Mouse (Mus musculus): ENCODE results near the gene Uhrf1bp1. TPM values are rescaled to one million over a fixed set of nuclear protein-coding genes. Genes with fewer than 3 reads are reported as not detected.

Uhrf1bp1 gene
- total and polyA plus RNA-seq, 3 experiments, result 23.1 to 43.6 TPM; not detected in 1

DNA sequence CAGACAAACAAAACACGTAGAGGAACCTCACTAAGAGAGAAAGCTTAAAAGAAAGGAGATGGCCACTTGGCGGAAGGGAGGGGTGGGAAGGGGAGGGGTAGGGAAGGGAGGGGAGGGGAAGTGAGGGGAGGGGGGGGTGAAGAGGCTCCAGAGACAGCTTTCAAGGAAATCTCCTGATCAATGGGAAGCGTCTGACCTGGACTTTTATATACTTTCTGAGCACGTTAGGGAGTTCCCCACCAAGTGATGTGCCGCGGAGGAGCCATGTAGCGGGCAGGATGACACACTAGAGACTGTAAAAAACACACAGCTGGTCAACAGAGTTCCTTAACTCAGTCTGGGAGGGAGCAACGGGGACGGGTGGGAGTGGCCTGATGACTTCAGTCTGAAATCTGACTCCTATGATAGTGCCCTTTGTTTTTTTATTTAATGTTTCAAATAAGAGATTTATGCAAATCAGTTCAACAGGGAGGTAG lies 29.3 kb upstream of the Uhrf1bp1 start:
- 0 out of 4 replicates have a peak, but pooled peaks cover 0 to 1% of the 10 kb centered on the region in 2 experiments for H3K27me3 ChIP-seq (ENCODE audit: control insufficient read depth in 1 of 2, insufficient read depth in 2 of 2, low read length in 2 of 2)
- peak overlapping the region; percentile 50 for H3K9ac ChIP-seq (ENCODE audit: control insufficient read depth, low read depth, low read length, poor library complexity, severe bottlenecking)
- H3K27ac ChIP-seq (ENCODE audit: control insufficient read depth, low read depth, low read length), result peak overlapping the region; percentile 45; the same call in 1 of the 2 replicates
- peaks cover 8 to 12% of the 10 kb centered on the region in 2 experiments for H3K4me1 ChIP-seq (ENCODE audit: control insufficient read depth in 1 of 2, insufficient read depth in 2 of 2, low read length in 2 of 2)
- H3K36me3 ChIP-seq (ENCODE audit: control insufficient read depth in 1 of 2, insufficient read depth in 2 of 2, low read length in 2 of 2), result peaks cover 0 to 11% of the 10 kb centered on the region in 2 experiments; a peak in 2 of 4 replicates
- H3K9me3 ChIP-seq (replicated peaks; ENCODE audit: insufficient read depth, low read length), result no peaks in the 10 kb centered on the region
- H3K79me2 ChIP-seq (ENCODE audit: control insufficient read depth, insufficient read depth, low read length, poor library complexity), result no peaks in the 10 kb centered on the region
- TF ChIP-seq ETS1 (IDR thresholded peaks at IDR 0.05; ENCODE audit: low read depth, low read length), result peak; percentile 50; the same call in 1 of the 2 replicates
- TF ChIP-seq SIN3A (IDR thresholded peaks at IDR 0.05; ENCODE audit: low read length), result peak; percentile 61; the same call in 1 of the 2 replicates
- TF ChIP-seq POLR2A (IDR thresholded peaks at IDR 0.05; ENCODE audit: control insufficient read depth in 1 of 2, insufficient read depth in 1 of 2, low read depth in 1 of 2, low read length in 2 of 2, poor library complexity in 1 of 2), result no peak
- TF ChIP-seq MXI1 (IDR thresholded peaks at IDR 0.05; ENCODE audit: low read depth, low read length), result 0 out of 2 replicates have a peak, but pooled peaks have one; percentile 7
- peak; percentile 67 for TF ChIP-seq RCOR1 (IDR thresholded peaks at IDR 0.05; ENCODE audit: low read depth, low read length)
- TF ChIP-seq BHLHE40 (IDR thresholded peaks at IDR 0.05; ENCODE audit: borderline replicate concordance, low read depth, low read length), result no peak
- TF ChIP-seq UBTF (IDR thresholded peaks at IDR 0.05; ENCODE audit: borderline replicate concordance, insufficient read depth, low read depth, low read length), result no peak
- no peak for TF ChIP-seq MYB (IDR thresholded peaks at IDR 0.05; ENCODE audit: low read depth, low read length)
- TF ChIP-seq ZNF384 (IDR thresholded peaks at IDR 0.05; ENCODE audit: low read depth, low read length), result peak; percentile 69
- TF ChIP-seq GATA1 (IDR thresholded peaks at IDR 0.05; ENCODE audit: low read depth, low read length), result no peak
- peak overlapping the region; percentile 65 to 72 for H3K4me3 ChIP-seq (ENCODE audit: control insufficient read depth in 1 of 2, insufficient read depth in 1 of 2, low read depth in 2 of 2, low read length in 2 of 2)
- peak; percentile 81 for DNase-seq (ENCODE audit: low read depth, low spot score)

DNA sequence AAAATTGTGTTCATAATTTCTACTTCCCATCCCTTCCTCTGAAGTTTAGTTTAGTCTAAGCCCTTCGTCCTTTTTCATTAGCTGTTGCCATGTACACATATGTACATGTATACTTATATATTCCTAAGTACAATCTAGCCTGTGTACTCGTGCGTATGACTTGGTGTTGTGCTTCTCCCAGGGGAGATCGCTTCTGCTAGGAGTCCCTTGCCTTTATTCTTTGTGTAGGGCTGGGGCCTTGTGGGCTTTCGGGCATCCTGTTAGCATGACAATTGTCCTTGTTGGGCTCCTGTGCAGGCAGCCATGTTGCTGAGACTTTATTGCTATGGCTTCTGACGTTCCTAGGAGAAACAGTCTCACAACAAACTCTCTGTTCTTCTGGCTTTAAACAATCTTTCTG lies 28.7 kb upstream of the Uhrf1bp1 start:
- Histone ChIP-seq H3K36me3 (ENCODE audit: control insufficient read depth in 1 of 2, insufficient read depth in 2 of 2, low read length in 2 of 2) (peaks cover 0 to 5% of the 10 kb centered on the region in 2 experiments; a peak in 2 of 4 replicates), H3K27me3 (ENCODE audit: control insufficient read depth in 1 of 2, insufficient read depth in 2 of 2, low read length in 2 of 2) (0 out of 4 replicates have a peak, but pooled peaks cover 0 to 1% of the 10 kb centered on the region in 2 experiments), H3K4me1 (ENCODE audit: control insufficient read depth in 1 of 2, insufficient read depth in 2 of 2, low read length in 2 of 2) (peaks cover 3 to 6% of the 10 kb centered on the region in 2 experiments), H3K9ac (ENCODE audit: control insufficient read depth, low read depth, low read length, poor library complexity, severe bottlenecking) (no peak overlapping the region), H3K79me2 (ENCODE audit: control insufficient read depth, insufficient read depth, low read length, poor library complexity) (no peaks in the 10 kb centered on the region), H3K9me3 (replicated peaks; ENCODE audit: insufficient read depth, low read length) (no peaks in the 10 kb centered on the region), H3K4me3 (ENCODE audit: control insufficient read depth in 1 of 2, insufficient read depth in 1 of 2, low read depth in 2 of 2, low read length in 2 of 2) (no peak overlapping the region; a peak in 1 of 4 replicates), H3K27ac (ENCODE audit: control insufficient read depth, low read depth, low read length) (no peak overlapping the region)
- no peak for DNase-seq (ENCODE audit: low read depth, low spot score)
- TF ChIP-seq GATA1 (IDR thresholded peaks at IDR 0.05; ENCODE audit: low read depth, low read length) (no peak), MEF2A (IDR thresholded peaks at IDR 0.05; ENCODE audit: extremely low read depth, insufficient replicate concordance, low read depth, low read length, poor library complexity, severe bottlenecking) (no peak)

DNA sequence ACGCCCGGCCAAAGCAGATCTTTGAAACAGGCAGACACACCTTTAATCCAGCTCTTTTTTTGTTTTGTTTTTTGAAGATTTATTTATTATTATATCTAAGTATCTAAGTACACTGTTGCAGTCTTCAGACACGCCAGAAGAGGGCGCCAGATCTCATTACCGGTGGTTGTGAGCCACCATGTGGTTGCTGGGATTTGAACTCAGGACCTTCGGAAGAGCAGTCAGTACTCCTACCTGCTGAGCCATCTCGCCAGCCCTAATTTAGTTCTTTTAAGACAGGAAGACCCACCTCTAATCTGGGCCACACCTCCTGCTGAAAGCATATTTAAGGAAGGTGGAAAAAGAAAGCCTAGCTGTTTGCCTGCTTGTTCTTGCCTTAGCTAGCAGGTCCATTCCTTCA lies 25.8 kb upstream of the Uhrf1bp1 start:
- peak; percentile 54 for DNase-seq (ENCODE audit: low read depth, low spot score)
- no peaks in the 10 kb centered on the region for H3K4me1 ChIP-seq (ENCODE audit: control insufficient read depth in 1 of 2, insufficient read depth in 2 of 2, low read length in 2 of 2)
- no peaks in the 10 kb centered on the region for H3K9me3 ChIP-seq (replicated peaks; ENCODE audit: insufficient read depth, low read length)
- H3K9ac ChIP-seq (ENCODE audit: control insufficient read depth, low read depth, low read length, poor library complexity, severe bottlenecking), result no peak overlapping the region
- peaks cover 2 to 5% of the 10 kb centered on the region in 2 experiments for H3K27me3 ChIP-seq (ENCODE audit: control insufficient read depth in 1 of 2, insufficient read depth in 2 of 2, low read length in 2 of 2)
- no peak overlapping the region for H3K27ac ChIP-seq (ENCODE audit: control insufficient read depth, low read depth, low read length)
- no peaks in the 10 kb centered on the region for H3K36me3 ChIP-seq (ENCODE audit: control insufficient read depth in 1 of 2, insufficient read depth in 2 of 2, low read length in 2 of 2)
- no peaks in the 10 kb centered on the region for H3K79me2 ChIP-seq (ENCODE audit: control insufficient read depth, insufficient read depth, low read length, poor library complexity)
- no peak overlapping the region for H3K4me3 ChIP-seq (ENCODE audit: control insufficient read depth in 1 of 2, insufficient read depth in 1 of 2, low read depth in 2 of 2, low read length in 2 of 2)
- TF ChIP-seq RAD21 (IDR thresholded peaks at IDR 0.05; ENCODE audit: low read depth, low read length), result peak; percentile 35
- no peak for TF ChIP-seq MAFK (IDR thresholded peaks at IDR 0.05; ENCODE audit: borderline replicate concordance, low read depth, low read length)
- TF ChIP-seq USF1 (IDR thresholded peaks at IDR 0.05; ENCODE audit: low read depth, low read length), result no peak
- no peak for TF ChIP-seq MAX (IDR thresholded peaks at IDR 0.05; ENCODE audit: low read length)
- TF ChIP-seq ETS1 (IDR thresholded peaks at IDR 0.05; ENCODE audit: low read depth, low read length), result no peak
- no peak for TF ChIP-seq TAL1 (IDR thresholded peaks at IDR 0.05; ENCODE audit: low read length)
- no peak for TF ChIP-seq NRF1 (IDR thresholded peaks at IDR 0.05; ENCODE audit: insufficient read depth, low read depth, low read length, poor library complexity, severe bottlenecking)
- TF ChIP-seq POLR2AphosphoS2 (IDR thresholded peaks at IDR 0.05; ENCODE audit: low read length), result no peak
- TF ChIP-seq CTCF (IDR thresholded peaks at IDR 0.05 in 2 of 3, conservative IDR thresholded peaks at IDR 0.05 in 1 of 3; ENCODE audit: control insufficient read depth in 1 of 3, insufficient read depth in 1 of 3, low read depth in 2 of 3, low read length in 3 of 3, poor library complexity in 1 of 3, severe bottlenecking in 1 of 3), result peak; percentile 43 to 57 (median 57); a peak in 5 of 6 replicates
- TF ChIP-seq ELF1 (IDR thresholded peaks at IDR 0.05; ENCODE audit: low read depth, low read length), result no peak
- TF ChIP-seq JUND (IDR thresholded peaks at IDR 0.05; ENCODE audit: low read depth, low read length), result no peak
- TF ChIP-seq RCOR1 (IDR thresholded peaks at IDR 0.05; ENCODE audit: low read depth, low read length), result peak; percentile 16; the same call in 1 of the 2 replicates
- no peak for TF ChIP-seq POLR2AphosphoS5 (IDR thresholded peaks at IDR 0.05; ENCODE audit: borderline replicate concordance, low read depth, low read length)
- TF ChIP-seq ZKSCAN1 (IDR thresholded peaks at IDR 0.05; ENCODE audit: low read depth, low read length), result no peak
- TF ChIP-seq MYC (IDR thresholded peaks at IDR 0.05; ENCODE audit: low read depth, low read length), result peak; percentile 79
- TF ChIP-seq GABPA (IDR thresholded peaks at IDR 0.05; ENCODE audit: low read depth, low read length), result no peak

Measured in MEL (cell line).